Mouse (Mus musculus): ENCODE measurements around the gene Rer1.

Gene Rer1

DNA sequence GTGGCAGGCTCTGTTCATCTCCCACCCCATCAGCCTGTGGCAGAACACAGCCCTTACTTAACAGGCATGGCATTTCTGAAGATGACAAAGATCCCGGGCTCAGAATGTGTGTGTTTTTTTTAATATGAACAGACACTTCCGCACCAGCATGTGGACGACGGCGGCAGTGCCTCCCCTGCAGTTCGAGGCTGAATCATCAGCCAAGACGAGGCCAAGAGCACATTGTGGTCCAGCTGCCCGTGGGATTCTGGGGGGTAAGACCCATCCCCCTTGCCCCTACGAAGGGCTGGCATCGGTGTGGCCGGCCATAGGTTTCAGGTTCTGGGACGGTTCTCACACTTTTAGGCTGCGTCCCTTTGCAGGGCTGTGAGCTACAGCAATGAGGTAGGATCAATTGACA, 51.4 kb downstream of the Rer1 start:
- intact Hi-C loops (cut with DNase I), result no loop called here

DNA sequence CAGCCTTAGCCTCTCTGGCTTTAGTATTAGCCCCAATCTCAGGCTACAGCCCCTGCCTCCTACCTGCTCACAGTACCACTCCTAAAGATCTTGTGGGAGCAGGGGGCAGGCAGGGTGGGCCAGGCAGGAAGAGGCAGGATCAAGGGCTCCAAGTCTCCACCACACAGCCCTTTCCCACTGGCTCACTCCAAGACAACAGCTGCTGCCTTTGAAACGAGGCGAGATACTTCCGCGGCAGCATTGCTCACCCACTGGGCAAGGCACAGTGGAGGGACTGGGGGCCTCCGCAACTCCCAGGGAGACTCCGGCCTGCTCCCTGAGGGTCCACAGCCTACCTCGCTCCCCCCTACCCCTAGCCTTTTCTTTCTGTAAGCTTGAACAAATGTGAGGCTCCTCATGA, 52.0 kb downstream of the Rer1 start:
- intact Hi-C loops (cut with DNase I), result no loop called here

DNA sequence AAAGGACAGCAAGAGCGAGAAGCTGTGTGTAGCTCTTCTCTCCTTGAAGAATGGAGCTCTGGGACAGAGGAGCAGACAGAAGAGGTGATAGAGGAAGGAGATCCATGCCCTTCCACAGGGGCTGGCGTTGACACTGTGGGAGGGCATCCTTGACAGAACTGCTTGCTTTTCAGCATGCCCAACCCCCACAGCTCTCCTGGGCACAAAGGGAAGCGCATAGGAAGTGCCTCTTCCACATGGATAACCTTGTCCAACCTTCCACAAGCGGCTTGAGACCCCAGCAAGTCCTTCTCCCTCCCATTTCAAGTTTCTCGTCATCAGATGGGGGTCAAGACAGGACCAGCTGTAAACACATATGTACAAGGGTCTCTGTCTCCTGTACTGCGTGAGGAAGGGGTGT, 53.1 kb downstream of the Rer1 start:
- intact Hi-C loops (cut with DNase I), result no loop called here

DNA sequence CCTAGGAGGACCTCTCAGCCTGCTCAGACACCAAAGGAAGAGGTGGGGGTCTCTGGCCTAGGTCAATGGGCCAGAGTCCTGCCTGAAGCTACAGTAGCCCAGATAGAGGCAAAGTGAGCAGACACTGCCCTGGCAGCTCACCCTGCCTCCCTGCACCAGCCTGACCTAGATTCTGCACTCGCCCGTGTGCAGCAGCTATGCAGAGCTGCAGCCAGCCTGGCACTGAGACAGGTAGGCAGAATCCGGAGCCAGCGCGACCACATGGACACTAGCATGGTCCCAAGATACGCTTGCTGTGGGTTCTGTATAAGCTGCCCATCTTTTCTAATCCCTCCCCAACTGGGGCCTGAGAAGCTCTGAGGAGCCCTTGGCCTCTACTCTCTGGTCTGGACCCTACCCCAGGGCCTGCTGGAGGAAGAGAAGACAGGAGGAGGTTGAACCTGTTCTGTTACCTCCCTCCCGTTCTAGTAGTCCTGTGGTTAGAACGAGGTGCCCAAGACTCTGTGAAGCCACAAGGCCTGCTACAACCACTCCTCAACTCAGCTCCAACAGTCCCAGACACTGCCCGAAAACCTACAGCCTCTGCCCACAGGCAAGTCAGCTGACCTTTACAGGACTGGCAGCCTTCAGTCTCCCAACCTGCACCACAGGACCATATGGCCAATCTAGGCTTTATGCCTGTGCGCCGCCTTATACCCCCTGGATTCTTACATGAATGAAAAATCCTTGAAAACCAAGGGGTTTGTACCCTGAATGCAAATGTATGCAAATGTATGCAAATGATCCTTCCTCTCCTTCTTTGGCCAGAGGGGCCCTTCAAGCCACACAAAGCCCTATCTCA, 61.8 kb downstream of the Rer1 start:
- intact Hi-C loops (cut with DNase I), result no loop called here
